Mouse (Mus musculus) monocyte, adult 5-6 weeks (primary cell): ENCODE data around the gene Rps6ka2. TPM values are rescaled to one million over a fixed set of nuclear protein-coding genes. Genes with fewer than 3 reads are reported as not detected.
"Not testable (repeated sequence)": the region's sequence is repeated elsewhere in the genome, so short reads cannot be mapped to it uniquely, and the experiment has no call there.

Experiments
- ATAC-seq: fragments of 153-309, 156-312 bp; replicated peaks from 2 replicates; pipeline ENCODE4 v1.8.0; 2017; ENCODE audit warnings: mild to moderate bottlenecking; ENCODE audit not compliant: low TSS enrichment, insufficient number of reproducible peaks, severe bottlenecking, poor library complexity, low FRiP score
- total RNA-seq: library from RNA; stranded (forward); fragments of 200-1000, 200-491, 200-594 nt; gene quantifications from 3 replicates; pipeline ENCODE4 v1.2.3, GENCODE M21; 2017

Rps6ka2 gene
- 20.2 to 30.6 TPM (median 22.7 TPM) in 3 replicates for total RNA-seq

- peak; percentile 94 for ATAC-seq
These were observed at the start of gene Rps6ka2 for GRCm38 (mm10) chr17:7169627-7170303. Gene Rps6ka2, plus strand, starts transcription at chr17:7170115.

GRCm38 (mm10) chr17:7120835-7121234, 49.1 kb upstream of the Rps6ka2 start:
- ATAC-seq = not testable (repeated sequence)

- not testable (repeated sequence) for ATAC-seq
These were observed 47.4 kb upstream of the Rps6ka2 start for GRCm38 (mm10) chr17:7122554-7122953.

GRCm38 (mm10) chr17:7126475-7126874, 43.4 kb upstream of the Rps6ka2 start:
- not testable (repeated sequence) for ATAC-seq

- ATAC-seq = not testable (repeated sequence)
These were observed 35.9 kb upstream of the Rps6ka2 start for GRCm38 (mm10) chr17:7134002-7134401.

- ATAC-seq = not testable (repeated sequence)
These were observed 34.6 kb upstream of the Rps6ka2 start for GRCm38 (mm10) chr17:7135277-7135676.

- no peak for ATAC-seq
These were observed 31.6 kb upstream of the Rps6ka2 start for GRCm38 (mm10) chr17:7138186-7138925.

GRCm38 (mm10) chr17:7140399-7141174, 29.3 kb upstream of the Rps6ka2 start:
- ATAC-seq = no peak

- no peak for ATAC-seq
These were observed 27.5 kb upstream of the Rps6ka2 start for GRCm38 (mm10) chr17:7142367-7142766.

GRCm38 (mm10) chr17:7143885-7144518, 25.9 kb upstream of the Rps6ka2 start:
- no peak for ATAC-seq

- no peak for ATAC-seq
These were observed 24.4 kb upstream of the Rps6ka2 start for GRCm38 (mm10) chr17:7145373-7146058.

- no peak for ATAC-seq
These were observed 23.4 kb upstream of the Rps6ka2 start for GRCm38 (mm10) chr17:7146479-7146878.

GRCm38 (mm10) chr17:7147920-7148321, 22.0 kb upstream of the Rps6ka2 start:
- ATAC-seq = no peak

- ATAC-seq = no peak
These were observed 20.4 kb upstream of the Rps6ka2 start for GRCm38 (mm10) chr17:7149328-7150195.

GRCm38 (mm10) chr17:7151446-7152100, 18.3 kb upstream of the Rps6ka2 start:
- no peak for ATAC-seq

- ATAC-seq = no peak
These were observed 17.3 kb upstream of the Rps6ka2 start for GRCm38 (mm10) chr17:7152662-7153061.

- peak; percentile 46 for ATAC-seq
These were observed 6.0 kb upstream of the Rps6ka2 start for GRCm38 (mm10) chr17:7163955-7164354.
